Mouse (Mus musculus) adrenal gland (tissue): ENCODE data around the gene Zfp277.

Source experiments
- intact Hi-C: fragments of 180-260 bp; cut with DNase I; formaldehyde crosslinking; loops from one replicate; pipeline ENCODE4 v1.15.1; 2025
- long read RNA-seq, 2 experiments: library from polyadenylated mRNA; unstranded; transcript quantifications; one replicate each; pipeline ENCODE4 v2.0.0; 2020; ENCODE audit warnings: borderline replicate concordance in 1 of 2; ENCODE audit not compliant: insufficient replicate concordance in 1 of 2

Zfp277 gene
- long read RNA-seq, experiment 1, transcript Zfp277-201 (12 exons, 2,188 nt), result major isoform, 17 of 22 reads
- long read RNA-seq, experiment 1, partial matches to known transcripts, result 0 of 22 reads
- long read RNA-seq, experiment 1, other reads (novel, unspliced or antisense), result 4 of 22 reads
- long read RNA-seq, experiment 2, transcript Zfp277-201 (12 exons, 2,188 nt), result major isoform, 10 of 15 reads
- long read RNA-seq, experiment 2, partial matches to known transcripts, result 3 of 15 reads
- long read RNA-seq, experiment 2, other reads (novel, unspliced or antisense), result 1 of 15 reads

DNA sequence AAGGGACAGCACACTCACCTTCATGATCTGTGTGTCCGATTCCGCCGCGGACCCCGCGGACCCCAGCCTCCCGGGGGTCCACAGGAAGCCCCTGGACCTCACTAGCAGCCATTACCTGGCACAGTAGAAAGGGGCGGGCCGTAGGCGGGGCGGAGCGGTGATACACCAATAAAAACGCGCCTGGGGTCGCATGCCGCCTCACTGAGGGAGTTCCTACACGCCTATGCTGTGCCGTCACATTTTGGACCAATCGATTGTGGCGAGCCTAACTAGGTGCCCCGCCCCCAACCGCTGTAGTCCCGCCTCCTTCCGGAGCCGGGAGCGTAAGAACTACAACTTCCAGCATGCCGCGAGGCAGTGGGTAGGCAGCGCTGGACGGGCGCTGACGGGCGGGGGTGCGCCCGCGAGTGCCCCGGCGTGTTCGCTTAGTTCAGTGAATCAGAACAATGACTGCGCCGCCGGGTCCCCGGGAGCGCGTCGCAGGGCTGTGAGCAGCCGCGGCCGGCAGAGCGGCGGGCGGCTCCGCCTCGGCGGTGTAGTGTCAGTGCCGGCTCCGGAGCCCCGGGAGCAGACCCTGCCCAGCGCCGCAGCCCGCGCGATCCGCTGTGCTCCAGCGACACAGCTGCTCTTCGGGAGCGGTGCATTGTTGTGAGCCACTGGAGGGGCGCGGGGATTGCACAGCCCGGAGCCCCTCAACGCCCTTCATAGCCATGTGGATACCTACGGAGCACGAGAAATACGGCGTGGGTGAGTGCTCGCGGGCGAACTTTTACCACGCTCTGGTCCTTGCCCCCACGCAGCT is at the start of gene Zfp277, which contains the start of gene Dock4:
Gene Zfp277 (minus strand): TSS at position 255 of the 802 bp plus-strand sequence.
Gene Dock4 (plus strand): TSS at position 305 of the 802 bp plus-strand sequence.
- intact Hi-C loops, result loop anchor here (5.0 to 10.0 kb wide), 2 partner anchors 129 to 226 kb away; no protein-coding TSS in a partner anchor

- intact Hi-C loops, result no loop called here
Measured at GRCm38 (mm10) chr12:40486047-40486837, 40.5 kb upstream of the Zfp277 start.

DNA sequence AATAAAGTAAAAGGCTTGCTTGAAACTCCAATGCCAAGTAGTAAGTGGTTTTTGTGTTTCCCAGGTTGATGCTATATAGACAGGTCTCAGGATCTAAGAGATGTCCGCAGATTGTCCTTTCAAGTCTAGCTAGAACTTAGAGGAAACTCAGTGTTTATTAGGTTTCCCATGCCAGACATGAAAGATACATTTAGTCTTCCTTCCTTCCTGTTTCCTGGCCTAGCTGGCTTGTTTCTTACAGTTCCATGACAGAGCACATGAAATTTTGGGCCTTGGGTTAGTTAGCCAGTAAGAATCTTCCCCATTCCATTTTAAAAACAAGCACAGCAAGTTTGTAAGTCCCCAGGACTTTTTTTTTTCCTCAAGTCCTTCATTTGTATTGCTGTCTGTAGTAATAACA is 39.5 kb upstream of the Zfp277 start:
- intact Hi-C loops, result no loop called here

- intact Hi-C loops, result no loop called here
Measured at GRCm38 (mm10) chr12:40484224-40484623, 38.5 kb upstream of the Zfp277 start.

- intact Hi-C loops, result no loop called here
Measured at GRCm38 (mm10) chr12:40477621-40478452, 32.1 kb upstream of the Zfp277 start.

- intact Hi-C loops, result no loop called here
Measured at GRCm38 (mm10) chr12:40473709-40474108, 28.0 kb upstream of the Zfp277 start.

DNA sequence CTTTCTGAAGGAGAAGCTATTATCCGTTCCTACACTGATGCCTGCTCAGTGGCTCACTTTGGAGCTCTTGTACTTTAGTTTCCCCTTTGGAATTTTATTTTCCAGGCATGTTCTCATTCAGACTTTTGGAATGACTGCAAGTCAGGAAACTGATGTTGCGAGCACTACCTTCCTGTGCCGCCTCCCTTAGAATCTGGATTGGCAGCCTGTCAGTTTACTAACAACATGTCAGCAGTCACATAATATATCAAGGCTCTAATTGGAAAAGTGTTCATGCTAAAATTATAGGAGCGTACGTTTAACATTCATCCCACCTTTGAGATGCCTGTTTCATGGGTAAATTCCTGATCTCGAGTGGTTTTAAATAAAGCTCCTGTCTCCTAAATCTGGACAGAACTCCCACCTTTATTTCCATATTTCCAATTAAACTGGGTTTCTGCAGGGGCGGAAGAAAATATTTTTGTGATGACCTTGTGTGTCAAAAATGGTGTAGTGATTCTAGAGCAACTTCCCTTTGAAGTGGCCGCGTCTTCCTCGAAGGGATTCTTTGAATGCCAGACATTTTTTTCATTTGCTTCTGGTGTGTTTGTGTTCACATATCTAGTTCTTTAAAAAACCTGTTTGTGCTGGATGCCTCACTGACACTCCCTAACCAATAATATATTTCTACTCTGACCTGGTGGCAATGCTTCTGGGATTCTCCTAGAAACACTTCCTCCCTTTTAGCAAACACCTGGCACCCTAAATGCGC is 26.1 kb upstream of the Zfp277 start:
- intact Hi-C loops, result no loop called here

DNA sequence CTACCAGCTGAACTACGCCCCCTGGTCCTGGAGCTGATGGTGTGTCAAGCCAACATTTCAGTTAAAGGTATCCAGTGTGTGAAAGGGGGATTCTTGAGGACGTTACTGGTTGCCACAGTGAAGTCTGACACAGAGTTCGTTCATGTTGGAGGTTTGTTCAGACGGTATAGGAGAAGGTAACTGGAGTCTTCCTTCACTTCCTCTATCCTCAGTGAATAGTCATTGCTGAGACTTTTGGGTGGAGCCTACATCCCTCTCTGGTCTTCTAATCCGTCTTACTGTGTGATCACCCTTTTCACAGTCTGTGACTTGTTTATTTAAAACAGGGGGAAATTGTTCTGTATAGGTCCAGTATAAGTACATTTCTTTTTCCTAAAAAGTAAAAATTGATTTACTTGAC is 23.3 kb upstream of the Zfp277 start:
- intact Hi-C loops, result no loop called here

DNA sequence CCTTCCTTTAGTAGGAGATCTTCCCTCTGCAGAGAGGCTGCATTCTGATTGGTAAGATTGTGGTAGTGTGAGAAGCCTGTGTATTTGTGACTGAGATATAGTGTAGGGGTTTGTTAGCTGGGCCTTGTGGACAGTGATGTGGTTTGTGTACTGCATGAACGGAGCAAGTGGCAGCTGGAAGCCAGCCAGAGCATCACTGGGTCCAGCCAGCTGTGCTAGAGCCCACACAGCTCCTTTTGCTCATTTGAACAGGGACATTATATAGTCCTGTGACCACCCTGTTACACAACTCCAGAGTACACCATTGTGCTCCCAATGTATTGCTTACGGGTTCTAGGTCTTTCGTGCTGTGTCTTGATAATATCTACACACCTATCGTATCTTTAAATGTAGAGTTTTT is 22.5 kb upstream of the Zfp277 start:
- intact Hi-C loops, result no loop called here

GRCm38 (mm10) chr12:40464282-40464681 is 18.6 kb upstream of the Zfp277 start:
- intact Hi-C loops, result no loop called here

DNA sequence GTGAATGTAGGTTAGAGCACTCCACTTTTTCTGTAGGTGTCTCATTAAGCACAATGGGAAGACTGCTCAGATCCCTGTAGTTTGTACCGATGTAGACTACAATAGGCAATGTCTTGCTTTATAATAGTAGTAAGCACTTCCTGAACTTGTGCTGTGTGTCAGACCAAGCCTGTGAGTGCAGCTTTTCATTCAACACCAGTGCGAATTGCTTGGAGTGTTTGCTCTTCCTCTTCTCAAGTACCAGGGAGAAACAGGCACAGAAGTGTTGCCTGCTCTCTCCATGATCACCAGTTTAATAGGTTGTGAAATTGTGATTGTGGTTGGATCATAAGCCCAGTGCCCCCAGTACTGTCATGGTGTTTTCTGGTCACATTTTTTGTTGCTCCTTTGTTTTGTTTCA is 18.1 kb upstream of the Zfp277 start:
- intact Hi-C loops, result no loop called here

DNA sequence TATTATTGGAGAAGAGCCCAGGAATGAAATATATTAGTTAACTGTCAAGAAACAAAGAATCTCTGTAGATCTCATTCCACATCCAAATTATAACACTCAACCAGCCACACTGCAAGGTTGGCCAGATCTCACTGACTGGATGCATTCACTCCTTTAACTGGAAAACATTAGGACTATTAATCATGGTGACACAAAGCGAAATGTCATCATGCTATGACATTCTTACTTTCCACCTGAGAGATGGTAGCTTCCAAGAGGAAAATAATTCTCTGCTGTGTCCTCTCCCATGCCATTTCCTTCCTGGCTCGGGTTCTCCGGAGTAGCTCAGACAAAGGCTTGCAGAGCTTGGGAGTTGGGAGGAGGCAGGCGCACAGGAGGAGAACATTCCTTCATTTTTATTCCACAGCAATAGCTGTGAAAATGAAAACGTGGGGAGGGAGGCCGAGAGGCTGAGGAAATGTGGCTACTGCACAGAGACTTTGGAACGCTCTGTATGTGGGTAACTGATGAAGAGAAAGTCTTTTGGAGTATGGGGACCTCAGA is 17.1 kb upstream of the Zfp277 start:
- intact Hi-C loops, result no loop called here

GRCm38 (mm10) chr12:40459673-40460265 is 14.1 kb upstream of the Zfp277 start:
- intact Hi-C loops, result no loop called here

GRCm38 (mm10) chr12:40458977-40459376 is 13.3 kb upstream of the Zfp277 start:
- intact Hi-C loops, result no loop called here

DNA sequence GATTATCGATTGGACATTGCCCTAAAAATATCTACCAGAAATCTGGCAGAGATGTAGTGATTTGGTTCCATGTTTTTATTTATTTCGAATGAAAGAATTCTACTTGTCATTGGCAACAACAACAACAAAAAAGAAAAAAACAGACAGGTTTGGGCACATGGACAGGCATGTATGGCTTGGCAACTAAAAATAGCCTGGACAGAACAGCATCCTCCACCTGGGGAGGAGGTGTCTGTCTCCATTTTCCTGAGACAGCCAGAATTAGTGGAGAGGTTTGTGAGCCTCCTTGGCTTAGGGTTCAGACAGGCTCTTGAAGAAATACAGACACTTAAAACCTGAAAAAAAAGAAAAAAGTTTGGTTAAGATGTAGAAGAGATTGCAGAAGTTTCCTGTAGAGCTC is 10.8 kb upstream of the Zfp277 start:
- intact Hi-C loops, result no loop called here

DNA sequence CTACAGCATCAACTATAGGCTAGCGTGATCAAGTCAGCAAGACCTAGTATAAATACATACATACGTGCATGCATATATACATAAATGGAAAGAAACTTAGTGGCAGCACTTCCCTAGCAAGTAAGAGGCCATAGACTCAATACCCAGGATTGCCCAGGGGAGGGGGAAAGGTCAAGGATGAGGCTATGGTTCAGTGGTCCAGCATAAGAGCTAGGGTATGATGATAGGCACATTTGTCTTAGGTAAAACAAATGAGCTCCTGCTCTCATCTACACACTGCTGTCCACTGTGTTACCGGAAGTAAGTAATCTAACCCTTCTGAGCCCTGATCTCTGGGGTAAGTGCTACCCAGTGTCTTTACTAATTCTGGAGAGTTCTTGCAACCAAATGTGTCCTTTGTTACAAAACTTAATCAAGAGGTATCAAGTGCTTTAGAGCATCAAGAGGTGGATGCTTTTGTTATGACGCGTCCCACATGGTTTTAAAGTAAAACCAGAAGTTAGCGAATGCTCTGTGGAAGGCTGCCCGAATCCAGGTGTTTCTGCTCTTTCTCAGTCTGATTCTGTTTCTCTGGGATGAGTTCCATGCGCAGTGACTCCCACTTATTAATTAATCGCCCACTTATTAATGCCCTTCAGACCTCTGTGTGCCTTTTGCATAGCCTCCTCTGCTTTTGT is 3.6 kb upstream of the Zfp277 start:
- intact Hi-C loops, result loop anchor here (5.0 to 10.0 kb wide), 2 partner anchors 126 to 223 kb away; no protein-coding TSS in a partner anchor

DNA sequence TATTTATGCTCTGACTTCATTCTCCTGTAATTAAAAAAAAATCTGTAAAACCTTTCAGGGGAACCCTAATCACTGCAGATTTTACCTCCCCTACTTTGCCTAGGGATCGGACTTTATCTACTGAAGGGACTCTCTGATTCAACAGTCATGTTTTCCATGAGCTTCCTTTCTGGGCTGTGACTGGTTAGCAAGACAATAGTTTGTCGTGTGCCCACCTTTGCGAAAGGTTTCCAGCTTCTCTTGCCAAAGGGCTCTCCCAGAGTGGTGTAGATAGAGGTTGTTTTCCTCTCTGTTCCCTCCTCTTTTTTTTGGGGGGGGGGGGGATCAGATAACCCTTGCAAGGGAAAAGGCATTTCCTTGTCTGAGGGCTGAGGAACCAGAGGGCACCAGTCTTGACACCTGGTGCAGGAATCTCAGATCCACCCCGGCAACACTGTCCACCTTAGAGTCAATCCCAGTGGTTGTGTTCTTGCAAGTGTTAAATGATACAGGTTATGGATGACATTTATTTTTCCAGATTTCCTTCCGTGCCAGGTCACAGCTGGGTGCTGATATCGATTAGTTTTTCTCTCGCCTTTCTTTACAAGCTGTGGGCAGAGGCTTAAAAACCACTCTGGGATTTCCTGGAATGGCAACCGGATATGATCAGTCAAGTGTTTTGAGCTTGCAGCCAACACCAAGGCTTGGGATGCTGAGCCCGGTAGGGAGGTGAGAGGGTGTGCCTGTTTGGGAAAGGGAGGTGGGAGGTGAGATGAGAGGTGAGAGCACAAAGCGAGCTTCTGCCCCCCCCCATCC is 2.1 kb upstream of the Zfp277 start:
- intact Hi-C loops, result loop anchor here (5.0 to 10.0 kb wide), 2 partner anchors 127 to 225 kb away; no protein-coding TSS in a partner anchor
